In genomic region chr16:92816092-92816491, GRCm38 (mm10) we compare ENCODE assay signal across 26 mouse cellular contexts. TPM values are rescaled to one million over a fixed set of nuclear protein-coding genes. Genes with fewer than 3 reads are reported as not detected.
A peak's percentile ranks its signal among the peaks of the same experiment; 100 is the strongest.
DNase-seq lines count a peak whose midpoint lies in the region; ATAC-seq lines count a peak whose summit lies in the region.
"Had no signal": no experiment of that assay in that cellular context is flagged by ENCODE, and none has a peak within 500 bp of the region (broad histone marks: within the 10 kb centered on the region; RNA-seq: fewer than 3 reads in every experiment).

No protein-coding gene starts in this region.

- peak; percentile 34 for DNase-seq in forebrain, embryonic 14.5 days (ENCODE audit: low spot score)
- no peak for DNase-seq in forebrain, embryonic 11.5 days (ENCODE audit: low spot score)
- DNase-seq in liver, result no peak
- DNase-seq in testis, postnatal 14 days (ENCODE audit: low spot score), result peak; percentile 48
- DNase-seq in testis, postnatal 10 days (ENCODE audit: low spot score), result no peak
- DNase-seq in induced T-regulatory cell, adult 2 months (ENCODE audit: low read depth), result peak; percentile 38
- no peak for DNase-seq in cerebellum, postnatal 36 days
- DNase-seq: adrenal gland, adult 2 months; adrenal gland, postnatal 10 days; adrenal gland, postnatal 25 days; B cell, adult 2 months; cerebellum, adult 11-12 months; cerebellum, adult 2 months; cerebellum, adult 9-10 months; cerebellum, postnatal 10 days; cerebellum, postnatal 25 days; embryo, embryonic 11 days had no signal

- H3K4me1 ChIP-seq in forebrain, embryonic 14.5 days (ENCODE audit: control insufficient read depth, insufficient read depth, low read length), result no peaks in the 10 kb centered on the region
- no peaks in the 10 kb centered on the region for H3K4me1 ChIP-seq in forebrain, embryonic 11.5 days (replicated peaks; ENCODE audit: control insufficient read depth, insufficient read depth, low read length)
- peaks cover 98% of the 10 kb centered on the region for H3K4me1 ChIP-seq in liver, embryonic 12.5 days
- H3K4me1 ChIP-seq: forebrain, embryonic 13.5 days had no signal

- no peaks in the 10 kb centered on the region for H3K27me3 ChIP-seq in forebrain, embryonic 14.5 days (replicated peaks; ENCODE audit: control insufficient read depth, insufficient read depth, low read length)
- no peaks in the 10 kb centered on the region for H3K27me3 ChIP-seq in forebrain, embryonic 11.5 days (ENCODE audit: control insufficient read depth, insufficient read depth, low read length)
- no peaks in the 10 kb centered on the region for H3K27me3 ChIP-seq in liver, embryonic 12.5 days (replicated peaks)
- H3K27me3 ChIP-seq: CH12.LX; embryonic facial prominence, embryonic 13.5 days; embryonic facial prominence, embryonic 15.5 days; forebrain, embryonic 13.5 days had no signal

- WGBS in forebrain, embryonic 14.5 days, result 77% methylated on average over 7 of the region's 7 CpGs
- WGBS in forebrain, embryonic 11.5 days, result 90% methylated on average over 7 of the region's 7 CpGs
- WGBS in liver, embryonic 12.5 days (ENCODE audit: insufficient replicate concordance), result 72% methylated on average over 7 of the region's 7 CpGs

- H3K27ac ChIP-seq in forebrain, embryonic 14.5 days (ENCODE audit: low read depth, low read length), result no peak overlapping the region
- H3K27ac ChIP-seq in forebrain, embryonic 11.5 days (ENCODE audit: low read depth, low read length), result no peak overlapping the region
- peak overlapping the region; percentile 0; the same call in 1 of the 2 replicates for H3K27ac ChIP-seq in liver, embryonic 12.5 days
- H3K27ac ChIP-seq: embryonic facial prominence, embryonic 13.5 days; embryonic facial prominence, embryonic 15.5 days; forebrain, embryonic 10.5 days; forebrain, embryonic 13.5 days had no signal

- H3K4me3 ChIP-seq in forebrain, embryonic 14.5 days (ENCODE audit: low read depth, low read length), result no peak overlapping the region
- H3K4me3 ChIP-seq in forebrain, embryonic 11.5 days (ENCODE audit: low read depth, low read length), result no peak overlapping the region
- no peak overlapping the region for H3K4me3 ChIP-seq in liver, embryonic 12.5 days
- H3K4me3 ChIP-seq: embryonic facial prominence, embryonic 13.5 days; embryonic facial prominence, embryonic 15.5 days; erythroblast, embryonic 14.5 days; forebrain, embryonic 10.5 days; forebrain, embryonic 13.5 days had no signal

- H3K36me3 ChIP-seq in forebrain, embryonic 14.5 days (ENCODE audit: control insufficient read depth, insufficient read depth, low read length), result no peaks in the 10 kb centered on the region
- no peaks in the 10 kb centered on the region for H3K36me3 ChIP-seq in forebrain, embryonic 11.5 days (ENCODE audit: control insufficient read depth, insufficient read depth, low read length)
- peaks cover 40% of the 10 kb centered on the region for H3K36me3 ChIP-seq in liver, embryonic 12.5 days
- H3K36me3 ChIP-seq: embryonic facial prominence, embryonic 13.5 days; embryonic facial prominence, embryonic 15.5 days; forebrain, embryonic 10.5 days had no signal

- H3K9ac ChIP-seq in forebrain, embryonic 14.5 days (ENCODE audit: low read length), result no peak overlapping the region
- H3K9ac ChIP-seq in forebrain, embryonic 11.5 days (ENCODE audit: low read length), result no peak overlapping the region
- no peak overlapping the region for H3K9ac ChIP-seq in liver, embryonic 12.5 days
- H3K9ac ChIP-seq: embryonic facial prominence, embryonic 13.5 days; embryonic facial prominence, embryonic 15.5 days; forebrain, embryonic 13.5 days had no signal

- no peaks in the 10 kb centered on the region for H3K9me3 ChIP-seq in forebrain, embryonic 14.5 days (replicated peaks; ENCODE audit: control insufficient read depth, low read length)
- no peaks in the 10 kb centered on the region for H3K9me3 ChIP-seq in forebrain, embryonic 11.5 days (ENCODE audit: control insufficient read depth, low read length)
- no peaks in the 10 kb centered on the region for H3K9me3 ChIP-seq in liver, embryonic 12.5 days (replicated peaks)
- H3K9me3 ChIP-seq: embryonic facial prominence, embryonic 13.5 days; embryonic facial prominence, embryonic 15.5 days; forebrain, embryonic 10.5 days; forebrain, embryonic 13.5 days; G1E had no signal

- no peak for ATAC-seq in forebrain, embryonic 14.5 days
- ATAC-seq in forebrain, embryonic 11.5 days (replicated peaks; ENCODE audit: low FRiP score), result no peak
- ATAC-seq in liver, embryonic 12.5 days, result no peak
- ATAC-seq: CD4-positive, CD25-positive, alpha-beta regulatory T cell, adult 4 months; forebrain, embryonic 13.5 days had no signal

- H3K4me2 ChIP-seq in forebrain, embryonic 14.5 days (ENCODE audit: low read length), result no peak overlapping the region
- H3K4me2 ChIP-seq in forebrain, embryonic 11.5 days (ENCODE audit: low read depth, low read length, severe bottlenecking), result no peak overlapping the region
- no peak overlapping the region for H3K4me2 ChIP-seq in liver, embryonic 12.5 days
- H3K4me2 ChIP-seq: embryonic facial prominence, embryonic 13.5 days; embryonic facial prominence, embryonic 15.5 days; forebrain, embryonic 13.5 days had no signal

RNA-seq across cellular contexts. Expression of gene Runx1, which starts 9.9 kb away (rescaled TPM):
- polyA plus RNA-seq in forebrain, embryonic 14.5 days (2014; fragmentation: Nextera tagmentation; extraction: Ambion mirVana), result 0.39 and 0.40 TPM in 2 replicates
- 1.8 and 2.2 TPM in 2 replicates for polyA plus RNA-seq in forebrain, embryonic 11.5 days (2014; fragmentation: Nextera tagmentation; extraction: Ambion mirVana)
- 11.7 and 13.5 TPM in 2 replicates for polyA plus RNA-seq in liver, embryonic 12.5 days (2016; fragmentation: Nextera tagmentation; extraction: Ambion mirVana)

Comparison
In these comparisons a context has a peak if more than half of its experiments do, and no peak if none do; other contexts are left out.
1. DNase-seq: peak in forebrain, embryonic 14.5 days (single experiment), testis, postnatal 14 days (single experiment) and induced T-regulatory cell, adult 2 months (single experiment); none in forebrain, embryonic 11.5 days (single experiment), liver (single experiment), testis, postnatal 10 days (single experiment) and cerebellum, postnatal 36 days (0 of 2).